Mouse (Mus musculus) gonadal fat pad, adult 2 months (tissue): ENCODE measurements around the gene Zfp213. TPM values are rescaled to one million over a fixed set of nuclear protein-coding genes. Genes with fewer than 3 reads are reported as not detected.
"Not testable (repeated sequence)": the region's sequence is repeated elsewhere in the genome, so short reads cannot be mapped to it uniquely, and the experiment has no call there.

Experiments used
- DNase-seq: peaks from one replicate; pipeline ENCODE4 v3.0.0-alpha.2; 2012; ENCODE audit warnings: low read depth
- polyA plus RNA-seq: library from polyadenylated mRNA; depleted of rRNA; stranded (reverse); fragments of >200 nt; gene quantifications from 2 replicates; pipeline ENCODE4 v1.2.3, GENCODE M21; 2012; rRNA removed

The Zfp213 gene
- 19.7 and 20.4 TPM in 2 replicates for polyA plus RNA-seq

GRCm38 (mm10) chr17:23563595-23564367 lies at the start of gene Zfp213:
Zfp213 (minus strand) TSS chr17:23564238.
- no peak for DNase-seq

- no peak for DNase-seq
These were observed 46.3 kb upstream of the Zfp213 start for GRCm38 (mm10) chr17:23610361-23610800.

- DNase-seq, result no peak
These were observed 45.6 kb upstream of the Zfp213 start for GRCm38 (mm10) chr17:23609612-23610011.

GRCm38 (mm10) chr17:23605220-23605619 lies 41.2 kb upstream of the Zfp213 start:
- DNase-seq, result no peak

GRCm38 (mm10) chr17:23604394-23604793 lies 40.4 kb upstream of the Zfp213 start:
- no peak for DNase-seq

- no peak for DNase-seq
These were observed 39.5 kb upstream of the Zfp213 start for GRCm38 (mm10) chr17:23603542-23603941.

GRCm38 (mm10) chr17:23603077-23603476 lies 39.0 kb upstream of the Zfp213 start:
- DNase-seq, result no peak

- no peak for DNase-seq
These were observed 38.0 kb upstream of the Zfp213 start for GRCm38 (mm10) chr17:23601836-23602585.

GRCm38 (mm10) chr17:23600641-23601622 lies 36.9 kb upstream of the Zfp213 start, which contains the start of gene Zscan10:
Zscan10 (plus strand) TSS chr17:23600856.
- no peak for DNase-seq

- DNase-seq, result no peak
These were observed 35.6 kb upstream of the Zfp213 start for GRCm38 (mm10) chr17:23599605-23600063.

- peak; percentile 79 for DNase-seq
These were observed 34.8 kb upstream of the Zfp213 start, which contains the start of gene Zfp13 for GRCm38 (mm10) chr17:23598582-23599552. Zfp13 (minus strand) TSS chr17:23599487.

GRCm38 (mm10) chr17:23595139-23595538 lies 31.1 kb upstream of the Zfp213 start:
- not testable (repeated sequence) for DNase-seq

- no peak for DNase-seq
These were observed 28.9 kb upstream of the Zfp213 start for GRCm38 (mm10) chr17:23592926-23593300.

- DNase-seq, result peak; percentile 77
These were observed 28.3 kb upstream of the Zfp213 start for GRCm38 (mm10) chr17:23592208-23592925.

GRCm38 (mm10) chr17:23587253-23587652 lies 23.2 kb upstream of the Zfp213 start:
- DNase-seq, result no peak

- no peak for DNase-seq
These were observed 21.9 kb upstream of the Zfp213 start for GRCm38 (mm10) chr17:23585721-23586491.

GRCm38 (mm10) chr17:23584786-23585185 lies 20.7 kb upstream of the Zfp213 start:
- DNase-seq, result no peak

GRCm38 (mm10) chr17:23575951-23576552 lies 12.0 kb upstream of the Zfp213 start:
- no peak for DNase-seq
